Mouse (Mus musculus) heart, adult 11 months (tissue): ENCODE measurements around the gene Krtap5-2.
"Not testable (repeated sequence)": the region's sequence is repeated elsewhere in the genome, so short reads cannot be mapped to it uniquely, and the experiment has no call there.

Source experiments
- DNase-seq: peaks from one replicate; pipeline ENCODE4 v3.0.0; 2022

The Krtap5-2 gene

GRCm38 (mm10) chr7:142175905-142176304 lies at the start of gene Krtap5-2:
Krtap5-2 (minus strand) TSS chr7:142176005.
- DNase-seq, result not testable (repeated sequence)

- no peak for DNase-seq
Measured at GRCm38 (mm10) chr7:142224518-142224917, 48.7 kb upstream of the Krtap5-2 start.

- DNase-seq, result peak; percentile 72
Measured at GRCm38 (mm10) chr7:142212136-142212535, 36.3 kb upstream of the Krtap5-2 start.

GRCm38 (mm10) chr7:142211559-142211958 lies 35.8 kb upstream of the Krtap5-2 start, which contains the start of gene Gm7579:
Gm7579 (plus strand) TSS chr7:142211859.
- peak; percentile 56 for DNase-seq

GRCm38 (mm10) chr7:142206891-142207290 lies 31.1 kb upstream of the Krtap5-2 start:
- DNase-seq, result not testable (repeated sequence)

- DNase-seq, result no peak
Measured at GRCm38 (mm10) chr7:142205488-142205887, 29.7 kb upstream of the Krtap5-2 start.

GRCm38 (mm10) chr7:142201064-142201463 lies 25.3 kb upstream of the Krtap5-2 start, which contains the start of gene Krtap5-3:
Krtap5-3 (plus strand) TSS chr7:142201364.
- DNase-seq, result no peak

GRCm38 (mm10) chr7:142198748-142199147 lies 22.9 kb upstream of the Krtap5-2 start:
- no peak for DNase-seq

GRCm38 (mm10) chr7:142190289-142190688 lies 14.5 kb upstream of the Krtap5-2 start, which contains the start of gene Gm10153:
Gm10153 (minus strand) TSS chr7:142190389.
- no peak for DNase-seq

- no peak for DNase-seq
Measured at GRCm38 (mm10) chr7:142188156-142188555, 12.4 kb upstream of the Krtap5-2 start.

GRCm38 (mm10) chr7:142181021-142181420 lies 5.2 kb upstream of the Krtap5-2 start:
- DNase-seq, result no peak

- no peak for DNase-seq
Measured at GRCm38 (mm10) chr7:142178685-142179084, 2.9 kb upstream of the Krtap5-2 start.

GRCm38 (mm10) chr7:142169836-142170235 lies 6.0 kb downstream of the Krtap5-2 start:
- no peak for DNase-seq

- not testable (repeated sequence) for DNase-seq
Measured at GRCm38 (mm10) chr7:142165639-142166038, 10.2 kb downstream of the Krtap5-2 start, which contains the start of gene Gm4553. Gm4553 (minus strand) TSS chr7:142165739.

GRCm38 (mm10) chr7:142159366-142159765 lies 16.4 kb downstream of the Krtap5-2 start:
- no peak for DNase-seq

- DNase-seq, result peak; percentile 17
Measured at GRCm38 (mm10) chr7:142157013-142157412, 18.8 kb downstream of the Krtap5-2 start, which contains the start of gene Gm29735. Gm29735 (minus strand) TSS chr7:142157113.

GRCm38 (mm10) chr7:142155308-142155707 lies 20.5 kb downstream of the Krtap5-2 start:
- peak; percentile 35 for DNase-seq

GRCm38 (mm10) chr7:142152191-142152590 lies 23.6 kb downstream of the Krtap5-2 start:
- peak; percentile 64 for DNase-seq

GRCm38 (mm10) chr7:142148633-142149032 lies 27.2 kb downstream of the Krtap5-2 start:
- no peak for DNase-seq

GRCm38 (mm10) chr7:142146033-142146432 lies 29.8 kb downstream of the Krtap5-2 start:
- DNase-seq, result peak; percentile 64

GRCm38 (mm10) chr7:142145413-142145940 lies 30.3 kb downstream of the Krtap5-2 start:
- no peak for DNase-seq

GRCm38 (mm10) chr7:142144507-142144906 lies 31.3 kb downstream of the Krtap5-2 start, which contains the start of gene Gm45337:
Gm45337 (minus strand) TSS chr7:142144607.
- DNase-seq, result no peak

- DNase-seq, result not testable (repeated sequence)
Measured at GRCm38 (mm10) chr7:142143506-142144010, 32.2 kb downstream of the Krtap5-2 start.

- peak; percentile 30 for DNase-seq
Measured at GRCm38 (mm10) chr7:142140696-142141095, 35.1 kb downstream of the Krtap5-2 start.
